Mouse (Mus musculus): ENCODE measurements around the gene 4931409K22Rik. TPM values are rescaled to one million over a fixed set of nuclear protein-coding genes. Genes with fewer than 3 reads are reported as not detected.

Gene 4931409K22Rik
- total RNA-seq, 1 experiment, result 0.13 TPM

DNA sequence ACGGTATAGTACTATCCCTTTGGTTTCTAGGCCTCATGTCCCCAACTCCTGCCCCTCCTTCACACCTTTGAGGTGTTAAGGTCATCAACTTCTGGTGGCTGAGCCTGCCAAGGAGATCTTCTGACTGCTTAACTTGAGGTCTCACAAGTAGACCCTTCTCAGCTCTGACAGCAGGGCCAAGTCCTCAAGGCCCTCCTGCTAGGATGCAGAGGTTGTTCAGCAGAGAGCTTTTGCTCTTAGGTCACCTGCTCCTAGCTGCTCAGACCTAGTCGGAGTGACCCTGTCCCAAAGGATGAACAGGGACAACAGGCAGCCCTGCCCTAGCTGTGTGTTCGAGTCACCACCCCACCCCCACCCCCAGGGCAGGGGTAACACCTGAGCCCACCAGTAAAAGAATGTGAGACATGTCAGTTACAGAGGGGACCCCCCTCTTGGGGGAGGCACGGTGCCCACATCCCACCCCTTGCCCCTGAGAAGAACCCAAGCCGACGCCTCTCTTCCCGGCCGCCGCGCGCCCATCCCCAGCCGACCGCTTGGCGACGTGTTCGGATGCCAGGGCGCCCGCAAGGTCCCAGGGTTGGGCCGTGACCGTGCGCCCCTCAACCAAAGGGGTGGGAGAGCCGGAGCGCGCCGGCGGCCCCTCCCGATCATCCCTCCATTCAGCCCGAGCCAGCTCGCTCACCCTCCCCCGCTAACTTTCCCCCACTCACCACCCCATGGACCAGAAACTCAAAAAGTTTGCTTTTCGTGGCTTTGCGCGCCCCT is 44.6 kb upstream of the 4931409K22Rik start:
- Histone ChIP-seq H3K4me1 (ENCODE audit: control insufficient read depth in 2 of 2, insufficient read depth in 2 of 2, low read length in 2 of 2, poor library complexity in 1 of 2) (peaks cover 4 to 17% of the 10 kb centered on the region in 2 experiments; a peak in 3 of 4 replicates), H3K9ac (ENCODE audit: insufficient read depth, low read depth, low read length, poor library complexity, severe bottlenecking) (peak overlapping the region; percentile 68), H3K4me3 (ENCODE audit: insufficient read depth in 1 of 2, low read depth in 1 of 2, low read length in 2 of 2, poor library complexity in 1 of 2, severe bottlenecking in 1 of 2) (peak overlapping the region; percentile 61 to 67), H3K27ac (ENCODE audit: insufficient read depth, low read depth, low read length, poor library complexity, severe bottlenecking) (no peak overlapping the region), H3K36me3 (ENCODE audit: control insufficient read depth, insufficient read depth, low read length, poor library complexity, severe bottlenecking) (no peaks in the 10 kb centered on the region), H3K9me3 (ENCODE audit: control insufficient read depth, insufficient read depth, low read depth, low read length) (no peaks in the 10 kb centered on the region)
- in situ Hi-C loops (cut with MboI; ENCODE audit: low sequenced_read_pairs in 2 of 2, unreplicated experiment in 2 of 2), result no loop called here
- DNase-seq (ENCODE audit: low read depth, low spot score), result no peak
- TF ChIP-seq ZC3H11A (IDR thresholded peaks at IDR 0.05; ENCODE audit: borderline replicate concordance, low read depth, low read length), result no peak

DNA sequence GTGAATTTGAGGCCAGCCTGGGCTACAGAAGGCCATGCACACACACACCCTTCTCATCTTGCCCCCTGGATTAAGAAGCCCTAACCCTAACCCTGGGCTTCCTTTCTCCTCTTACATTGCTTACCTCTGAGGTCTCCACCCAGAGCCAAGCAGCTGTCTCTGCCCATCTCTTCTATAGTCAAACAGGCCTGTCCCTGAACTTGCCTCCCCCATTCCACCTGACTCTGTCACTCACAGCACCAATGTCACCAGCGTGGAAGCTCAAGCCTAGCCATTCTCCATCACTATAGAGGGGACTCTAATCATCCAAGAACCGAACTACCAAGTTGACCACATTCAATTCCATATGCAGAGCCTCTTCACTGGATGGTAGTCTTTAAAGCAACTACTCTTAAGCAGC is 43.6 kb upstream of the 4931409K22Rik start:
- Histone ChIP-seq H3K4me1 (ENCODE audit: control insufficient read depth in 2 of 2, insufficient read depth in 2 of 2, low read length in 2 of 2, poor library complexity in 1 of 2) (peaks cover 4 to 19% of the 10 kb centered on the region in 2 experiments; a peak in 3 of 4 replicates), H3K27ac (ENCODE audit: insufficient read depth, low read depth, low read length, poor library complexity, severe bottlenecking) (no peak overlapping the region), H3K9me3 (ENCODE audit: control insufficient read depth, insufficient read depth, low read depth, low read length) (no peaks in the 10 kb centered on the region)

DNA sequence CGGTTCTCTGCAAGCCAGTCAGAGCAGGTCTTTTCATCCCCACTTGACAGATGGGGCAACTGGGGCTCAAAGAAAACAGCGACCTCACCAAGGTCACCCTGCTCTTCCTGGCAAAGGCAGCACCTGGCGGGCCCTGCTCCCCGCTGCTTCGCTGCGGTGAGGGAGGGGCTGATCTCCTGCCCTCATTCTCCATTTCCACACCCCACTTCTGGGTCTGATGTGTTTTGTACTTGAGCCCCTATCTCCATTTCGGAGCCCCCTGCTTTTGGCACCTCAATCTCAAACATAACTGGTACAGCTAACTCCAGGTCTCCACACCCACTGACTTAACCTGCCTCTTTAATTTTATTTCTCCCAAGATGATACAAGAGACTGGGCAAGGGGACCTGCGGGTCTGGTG is 42.5 kb upstream of the 4931409K22Rik start:
- in situ Hi-C loops (cut with MboI; ENCODE audit: low sequenced_read_pairs in 2 of 2, unreplicated experiment in 2 of 2), result no loop called here
- Histone ChIP-seq H3K9me3 (ENCODE audit: control insufficient read depth, insufficient read depth, low read depth, low read length) (no peaks in the 10 kb centered on the region), H3K27ac (ENCODE audit: insufficient read depth, low read depth, low read length, poor library complexity, severe bottlenecking) (no peak overlapping the region), H3K9ac (ENCODE audit: insufficient read depth, low read depth, low read length, poor library complexity, severe bottlenecking) (no peak overlapping the region), H3K4me1 (ENCODE audit: control insufficient read depth in 2 of 2, insufficient read depth in 2 of 2, low read length in 2 of 2, poor library complexity in 1 of 2) (peaks cover 4 to 16% of the 10 kb centered on the region in 2 experiments; a peak in 3 of 4 replicates), H3K4me3 (ENCODE audit: insufficient read depth in 1 of 2, low read depth in 1 of 2, low read length in 2 of 2, poor library complexity in 1 of 2, severe bottlenecking in 1 of 2) (peak overlapping the region; percentile 60 to 66; a peak in 3 of 4 replicates), H3K36me3 (ENCODE audit: control insufficient read depth, insufficient read depth, low read length, poor library complexity, severe bottlenecking) (no peaks in the 10 kb centered on the region)
- no peak for TF ChIP-seq MAFK (IDR thresholded peaks at IDR 0.05; ENCODE audit: insufficient read depth, low read depth, low read length)
- TF ChIP-seq CHD2 (IDR thresholded peaks at IDR 0.05; ENCODE audit: low read depth, low read length), result no peak
- no peak for TF ChIP-seq ZC3H11A (IDR thresholded peaks at IDR 0.05; ENCODE audit: borderline replicate concordance, low read depth, low read length)
- TF ChIP-seq ZNF384 (IDR thresholded peaks at IDR 0.05; ENCODE audit: low read depth, low read length), result no peak
- TF ChIP-seq HCFC1 (IDR thresholded peaks at IDR 0.05; ENCODE audit: borderline replicate concordance, insufficient read depth, low read length), result no peak
- DNase-seq (ENCODE audit: low read depth, low spot score), result no peak

More for the DNA sequence above, 43.6 kb upstream of the 4931409K22Rik start:
- DNase-seq (ENCODE audit: low read depth, low spot score), result no peak
- Histone ChIP-seq H3K4me3 (ENCODE audit: insufficient read depth in 1 of 2, low read depth in 1 of 2, low read length in 2 of 2, poor library complexity in 1 of 2, severe bottlenecking in 1 of 2) (no peak overlapping the region), H3K36me3 (ENCODE audit: control insufficient read depth, insufficient read depth, low read length, poor library complexity, severe bottlenecking) (no peaks in the 10 kb centered on the region), H3K9ac (ENCODE audit: insufficient read depth, low read depth, low read length, poor library complexity, severe bottlenecking) (no peak overlapping the region)
- TF ChIP-seq CHD2 (IDR thresholded peaks at IDR 0.05; ENCODE audit: low read depth, low read length) (no peak), ZNF384 (IDR thresholded peaks at IDR 0.05; ENCODE audit: low read depth, low read length) (no peak), MAFK (IDR thresholded peaks at IDR 0.05; ENCODE audit: insufficient read depth, low read depth, low read length) (no peak), ZC3H11A (IDR thresholded peaks at IDR 0.05; ENCODE audit: borderline replicate concordance, low read depth, low read length) (no peak), HCFC1 (IDR thresholded peaks at IDR 0.05; ENCODE audit: borderline replicate concordance, insufficient read depth, low read length) (no peak)
- in situ Hi-C loops (cut with MboI; ENCODE audit: low sequenced_read_pairs in 2 of 2, unreplicated experiment in 2 of 2), result no loop called here

DNA sequence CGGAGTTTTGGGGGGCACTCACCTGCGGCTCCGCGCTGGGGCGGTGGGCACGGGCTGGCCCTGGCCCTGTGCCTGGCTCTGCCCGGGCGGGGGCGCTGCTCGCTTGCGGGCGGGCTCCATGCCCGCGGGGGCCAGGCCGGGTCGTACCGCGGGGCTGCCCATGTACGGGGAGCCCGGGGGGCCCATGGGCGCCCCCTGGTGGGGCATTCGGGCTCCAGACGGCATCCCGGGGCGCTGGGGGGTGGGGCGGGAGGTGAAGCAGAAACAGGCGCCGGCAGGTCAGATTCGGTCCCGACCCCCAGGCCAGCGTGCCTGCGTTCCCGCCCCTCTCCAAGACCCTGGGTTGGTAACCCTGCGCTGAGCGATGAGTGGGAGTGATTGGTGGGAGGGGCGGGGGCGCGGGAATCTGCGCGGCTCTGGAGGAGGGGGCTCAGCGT is 42.0 kb upstream of the 4931409K22Rik start:
- no peaks in the 10 kb centered on the region for H3K9me3 ChIP-seq (ENCODE audit: control insufficient read depth, insufficient read depth, low read depth, low read length)
- peak overlapping the region; percentile 55 for H3K9ac ChIP-seq (ENCODE audit: insufficient read depth, low read depth, low read length, poor library complexity, severe bottlenecking)
- TF ChIP-seq ZNF384 (IDR thresholded peaks at IDR 0.05; ENCODE audit: low read depth, low read length) (no peak), HCFC1 (IDR thresholded peaks at IDR 0.05; ENCODE audit: borderline replicate concordance, insufficient read depth, low read length) (no peak), MAFK (IDR thresholded peaks at IDR 0.05; ENCODE audit: insufficient read depth, low read depth, low read length) (no peak), ZC3H11A (IDR thresholded peaks at IDR 0.05; ENCODE audit: borderline replicate concordance, low read depth, low read length) (no peak), CHD2 (IDR thresholded peaks at IDR 0.05; ENCODE audit: low read depth, low read length) (no peak)
- peaks cover 4 to 16% of the 10 kb centered on the region in 2 experiments; a peak in 3 of 4 replicates for H3K4me1 ChIP-seq (ENCODE audit: control insufficient read depth in 2 of 2, insufficient read depth in 2 of 2, low read length in 2 of 2, poor library complexity in 1 of 2)
- in situ Hi-C loops (cut with MboI; ENCODE audit: low sequenced_read_pairs in 2 of 2, unreplicated experiment in 2 of 2), result no loop called here
- peak overlapping the region; percentile 60 to 66 for H3K4me3 ChIP-seq (ENCODE audit: insufficient read depth in 1 of 2, low read depth in 1 of 2, low read length in 2 of 2, poor library complexity in 1 of 2, severe bottlenecking in 1 of 2)
- H3K36me3 ChIP-seq (ENCODE audit: control insufficient read depth, insufficient read depth, low read length, poor library complexity, severe bottlenecking), result no peaks in the 10 kb centered on the region
- DNase-seq (ENCODE audit: low read depth, low spot score), result no peak
- H3K27ac ChIP-seq (ENCODE audit: insufficient read depth, low read depth, low read length, poor library complexity, severe bottlenecking), result no peak overlapping the region
